Mouse (Mus musculus) lung, adult 2 months (tissue): ENCODE data around the gene Dner. TPM values are rescaled to one million over a fixed set of nuclear protein-coding genes. Genes with fewer than 3 reads are reported as not detected.

ENCODE experiments used
- DNase-seq: peaks from one replicate; pipeline ENCODE4 v3.0.0; 2022
- H3K4me1 ChIP-seq: fragments of 200-500 bp; 2 replicates; pipeline ENCODE4 v1.6.1; 2011; ENCODE audit warnings: low read length; ENCODE audit not compliant: control insufficient read depth, insufficient read depth
- H3K4me3 ChIP-seq: fragments of 200-500 bp; replicated peaks from 2 replicates; pipeline ENCODE3; 2011; ENCODE audit warnings: low read depth, mild to moderate bottlenecking, control low read depth, low read length; ENCODE audit errors: extremely low read depth
- CTCF ChIP-seq: fragments of 200-500 bp; IDR thresholded peaks from 2 replicates; pipeline ENCODE4 v1.5.1; 2011; ENCODE audit warnings: mild to moderate bottlenecking, low read length, control low read depth; ENCODE audit not compliant: insufficient read depth
- POLR2A ChIP-seq: fragments of 200-500 bp; IDR thresholded peaks from 2 replicates; pipeline ENCODE4 v1.6.1; 2011; ENCODE audit warnings: low read depth, mild to moderate bottlenecking, control low read depth, low read length, borderline replicate concordance; ENCODE audit errors: extremely low read depth
- WGBS: fragments of 180-500 bp; shearing (Covaris S2); methylation state at CpG from one replicate; pipeline ENCODE4 v1.1.7; 2018; 5-methylcytosine and 5-hydroxymethylcytosine counted together
- polyA plus RNA-seq: library from polyadenylated mRNA; depleted of rRNA; stranded (reverse); fragments of >200 nt; gene quantifications from 2 replicates; pipeline ENCODE4 v1.2.3, GENCODE M21; 2012

The Dner gene
- polyA plus RNA-seq, 1 experiment, result 1.5 TPM

GRCm38 (mm10) chr1:84396787-84397186 is 299.2 kb downstream of the Dner start:
- WGBS, result 55% methylated on average over 3 of the region's 3 CpGs
- TF ChIP-seq CTCF (no peak), POLR2A (no peak)
- no peak for DNase-seq
- no peak overlapping the region for H3K4me3 ChIP-seq
- peaks cover 3% of the 10 kb centered on the region; the same call in 1 of the 2 replicates for H3K4me1 ChIP-seq

- 64% methylated on average over 8 of the region's 8 CpGs for WGBS
Measured at GRCm38 (mm10) chr1:84395928-84396327, 300.1 kb downstream of the Dner start.

GRCm38 (mm10) chr1:84390961-84391360 is 305.1 kb downstream of the Dner start:
- peaks cover 3% of the 10 kb centered on the region; the same call in 1 of the 2 replicates for H3K4me1 ChIP-seq
- TF ChIP-seq POLR2A, result no peak
- no peak for TF ChIP-seq CTCF
- 86% methylated on average over 4 of the region's 4 CpGs for whole genome bisulfite sequencing
- no peak overlapping the region for H3K4me3 ChIP-seq
- no peak for DNase-seq

More at GRCm38 (mm10) chr1:84395928-84396327, 300.1 kb downstream of the Dner start:
- TF ChIP-seq CTCF (no peak), POLR2A (no peak)
- DNase-seq, result no peak
- Histone ChIP-seq H3K4me3 (no peak overlapping the region), H3K4me1 (peaks cover 3% of the 10 kb centered on the region; the same call in 1 of the 2 replicates)

- 56% methylated on average over 4 of the region's 4 CpGs for WGBS
- TF ChIP-seq CTCF (no peak), POLR2A (no peak)
- DNase-seq, result no peak
Measured at GRCm38 (mm10) chr1:84387616-84388015, 308.4 kb downstream of the Dner start.

GRCm38 (mm10) chr1:84386481-84387146 is 309.4 kb downstream of the Dner start:
- Histone ChIP-seq H3K4me1 (no peaks in the 10 kb centered on the region), H3K4me3 (no peak overlapping the region)
- no peak for DNase-seq
- no peak for TF ChIP-seq POLR2A
- TF ChIP-seq CTCF, result no peak
- WGBS, result 64% methylated on average over 8 of the region's 8 CpGs

More at GRCm38 (mm10) chr1:84387616-84388015, 308.4 kb downstream of the Dner start:
- no peaks in the 10 kb centered on the region for H3K4me1 ChIP-seq
- H3K4me3 ChIP-seq, result no peak overlapping the region

GRCm38 (mm10) chr1:84382709-84383108 is 313.3 kb downstream of the Dner start:
- TF ChIP-seq POLR2A (no peak), CTCF (no peak)
- Histone ChIP-seq H3K4me3 (no peak overlapping the region), H3K4me1 (peaks cover 6% of the 10 kb centered on the region)
- WGBS, result 41% methylated on average over 1 of the region's 1 CpGs
- no peak for DNase-seq

- TF ChIP-seq POLR2A, result no peak
- no peak for TF ChIP-seq CTCF
- Histone ChIP-seq H3K4me3 (no peak overlapping the region), H3K4me1 (peaks cover 6% of the 10 kb centered on the region)
- DNase-seq, result no peak
- 89% methylated on average over 5 of the region's 5 CpGs for WGBS
Measured at GRCm38 (mm10) chr1:84382064-84382463, 314.0 kb downstream of the Dner start.

- no peak for DNase-seq
- TF ChIP-seq POLR2A, result no peak
- TF ChIP-seq CTCF, result no peak
- WGBS, result 69% methylated on average over 3 of the region's 3 CpGs
- Histone ChIP-seq H3K4me1 (peaks cover 6% of the 10 kb centered on the region), H3K4me3 (no peak overlapping the region)
Measured at GRCm38 (mm10) chr1:84380895-84381294, 315.1 kb downstream of the Dner start.

GRCm38 (mm10) chr1:84367733-84368132 is 328.3 kb downstream of the Dner start:
- TF ChIP-seq POLR2A, result no peak
- TF ChIP-seq CTCF, result no peak
- H3K4me3 ChIP-seq, result no peak overlapping the region
- H3K4me1 ChIP-seq, result no peaks in the 10 kb centered on the region
- 60% methylated on average over 3 of the region's 3 CpGs for WGBS
- no peak for DNase-seq

- TF ChIP-seq CTCF (no peak), POLR2A (no peak)
- no peak for DNase-seq
- no peaks in the 10 kb centered on the region for H3K4me1 ChIP-seq
- H3K4me3 ChIP-seq, result no peak overlapping the region
- WGBS, result 58% methylated on average over 3 of the region's 3 CpGs
Measured at GRCm38 (mm10) chr1:84366553-84366952, 329.5 kb downstream of the Dner start.

GRCm38 (mm10) chr1:84363967-84364366 is 332.1 kb downstream of the Dner start, which contains the start of gene Pid1:
TSS of gene Pid1 (minus strand) at chr1:84364180.
- no peak for TF ChIP-seq POLR2A
- TF ChIP-seq CTCF, result no peak
- WGBS, result 87% methylated on average over 8 of the region's 8 CpGs
- DNase-seq, result no peak
- H3K4me1 ChIP-seq, result no peaks in the 10 kb centered on the region; the same call in 1 of the 2 replicates
- H3K4me3 ChIP-seq, result no peak within 1 kb of the TSS
